Mouse (Mus musculus) ovary, adult 2 months (tissue): ENCODE results near the gene Zcrb1. TPM values are rescaled to one million over a fixed set of nuclear protein-coding genes. Genes with fewer than 3 reads are reported as not detected.

ENCODE experiments used
- polyA plus RNA-seq: library from polyadenylated mRNA; depleted of rRNA; stranded (reverse); fragments of >200 nt; gene quantifications from 2 replicates; pipeline ENCODE4 v1.2.3, GENCODE M21; 2012; rRNA removed

Zcrb1 gene
- 9.5 and 17.1 TPM in 2 replicates for polyA plus RNA-seq

GRCm38 (mm10) chr15:93397826-93398698 lies at the start of gene Zcrb1, which contains the start of gene Pphln1:
TSS of gene Zcrb1 (minus strand) at chr15:93398334.
TSS of gene Pphln1 (plus strand) at chr15:93398350.

GRCm38 (mm10) chr15:93336925-93337761 lies 61.0 kb downstream of the Zcrb1 start, which contains the start of gene Yaf2:
TSS of gene Yaf2 (minus strand) at chr15:93336935.

Other genes starting within 250 kb of the Zcrb1 start
- 2.3 and 2.4 TPM in 2 replicates for gene Gxylt1, start 123.2 kb downstream of the Zcrb1 start, polyA plus RNA-seq
- gene Yaf2, start 61.4 kb downstream of the Zcrb1 start, polyA plus RNA-seq = 37.1 and 40.9 TPM in 2 replicates
- 7.9 and 10.3 TPM in 2 replicates for gene Pphln1, start within 50 bp of the Zcrb1 start, polyA plus RNA-seq
- 11.8 and 13.7 TPM in 2 replicates for gene Prickle1, start 197.6 kb upstream of the Zcrb1 start, polyA plus RNA-seq